Mouse (Mus musculus) embryonic facial prominence, embryonic 13.5 days (tissue): ENCODE measurements at regions not wholly inside any gene's neighbourhood (a gene's known extent, or its start where the extent isn't known, plus 50 kb on each side); places are given as distances from the start of the nearest gene placed in this dataset.
A peak's percentile ranks its signal among the peaks of the same experiment; 100 is the strongest.

Experiments used
- ATAC-seq: fragments of 200-750 bp; cut with Nextera tagmentation; 2 replicates; pipeline ENCODE4 v1.8.0; 2017; ENCODE audit warnings: low read depth; ENCODE audit not compliant: insufficient number of reproducible peaks, insufficient read depth, low FRiP score, low TSS enrichment
- H3K27ac ChIP-seq: fragments of 300-500 bp; sonication (generic); 2 replicates; pipeline ENCODE4 v1.5.1; 2015; ENCODE audit warnings: moderate library complexity, mild to moderate bottlenecking, inconsistent platforms
- H3K27me3 ChIP-seq: fragments of 300-500 bp; sonication (generic); 2 replicates; pipeline ENCODE4 v1.6.1; 2015; ENCODE audit warnings: mild to moderate bottlenecking, inconsistent platforms
- H3K36me3 ChIP-seq: fragments of 300-500 bp; sonication (generic); 2 replicates; pipeline ENCODE4 v1.6.1; 2015; ENCODE audit warnings: mild to moderate bottlenecking, inconsistent platforms
- H3K4me1 ChIP-seq: fragments of 300-500 bp; sonication (generic); 2 replicates; pipeline ENCODE4 v1.6.1; 2015; ENCODE audit warnings: inconsistent platforms
- H3K4me2 ChIP-seq: fragments of 300-500 bp; sonication (generic); 2 replicates; pipeline ENCODE4 v1.6.1; 2015; ENCODE audit warnings: moderate library complexity, mild to moderate bottlenecking, inconsistent platforms
- H3K4me3 ChIP-seq: fragments of 300-500 bp; sonication (generic); 2 replicates; pipeline ENCODE4 v1.5.1; 2015; ENCODE audit warnings: mild to moderate bottlenecking, inconsistent platforms
- H3K9ac ChIP-seq: fragments of 300-500 bp; sonication (generic); 2 replicates; pipeline ENCODE4 v1.6.1; 2015; ENCODE audit warnings: mild to moderate bottlenecking, inconsistent platforms
- H3K9me3 ChIP-seq: fragments of 300-500 bp; sonication (generic); 2 replicates; pipeline ENCODE4 v1.6.1; 2016; ENCODE audit warnings: inconsistent platforms
- WGBS: fragments of 180-500 bp; shearing (Covaris S2); methylation state at CpG from one replicate; pipeline ENCODE4 v1.1.7; 2015; ENCODE audit warnings: mixed read lengths; 5-methylcytosine and 5-hydroxymethylcytosine counted together

GRCm38 (mm10) chr10:43742085-43743054 is 159.2 kb downstream of the Qrsl1 start:
- peaks cover 27% of the 10 kb centered on the region for H3K4me1 ChIP-seq
- ATAC-seq: peak; percentile 45
- 2% methylated on average over 15 of the region's 15 CpGs for WGBS
- H3K9ac ChIP-seq: peak overlapping the region; percentile 33; the same call in 1 of the 2 replicates
- H3K27me3 ChIP-seq: peaks cover 4% of the 10 kb centered on the region; the same call in 1 of the 2 replicates
- peak overlapping the region; percentile 25 for H3K4me3 ChIP-seq
- no peaks in the 10 kb centered on the region for H3K9me3 ChIP-seq
- H3K4me2 ChIP-seq: peak overlapping the region; percentile 55
- H3K27ac ChIP-seq: peak overlapping the region; percentile 75
- no peaks in the 10 kb centered on the region for H3K36me3 ChIP-seq

- H3K27ac ChIP-seq: no peak overlapping the region
- H3K4me2 ChIP-seq: peak overlapping the region; percentile 55
- H3K9me3 ChIP-seq: no peaks in the 10 kb centered on the region
- no peaks in the 10 kb centered on the region for H3K27me3 ChIP-seq
- peaks cover 27% of the 10 kb centered on the region for H3K4me1 ChIP-seq
- H3K4me3 ChIP-seq: no peak overlapping the region
- H3K9ac ChIP-seq: no peak overlapping the region
- ATAC-seq: no peak
- whole genome bisulfite sequencing: 92% methylated on average over 7 of the region's 7 CpGs
- H3K36me3 ChIP-seq: no peaks in the 10 kb centered on the region
Observed at GRCm38 (mm10) chr10:43743188-43744120, 158.1 kb downstream of the Qrsl1 start.

- H3K36me3 ChIP-seq: no peaks in the 10 kb centered on the region
- no peaks in the 10 kb centered on the region for H3K9me3 ChIP-seq
- WGBS: 80% methylated on average over 8 of the region's 8 CpGs
- H3K4me3 ChIP-seq: no peak overlapping the region
- peaks cover 18% of the 10 kb centered on the region for H3K4me1 ChIP-seq
- H3K27ac ChIP-seq: no peak overlapping the region
- H3K9ac ChIP-seq: no peak overlapping the region
- no peak overlapping the region for H3K4me2 ChIP-seq
- ATAC-seq: no peak
- H3K27me3 ChIP-seq: no peaks in the 10 kb centered on the region
Observed at GRCm38 (mm10) chr10:43745931-43746630, 155.5 kb downstream of the Qrsl1 start.

- Histone ChIP-seq H3K27ac (no peak overlapping the region), H3K36me3 (no peaks in the 10 kb centered on the region), H3K4me2 (no peak overlapping the region), H3K9ac (no peak overlapping the region), H3K9me3 (no peaks in the 10 kb centered on the region), H3K27me3 (no peaks in the 10 kb centered on the region), H3K4me3 (no peak overlapping the region), H3K4me1 (peaks cover 15% of the 10 kb centered on the region)
- ATAC-seq: no peak
- WGBS: 92% methylated on average over 1 of the region's 1 CpGs
Observed at GRCm38 (mm10) chr10:43746631-43747001, 154.9 kb downstream of the Qrsl1 start.

GRCm38 (mm10) chr10:43747541-43747940 is 154.0 kb downstream of the Qrsl1 start:
- no peak for ATAC-seq
- Histone ChIP-seq H3K4me2 (no peak overlapping the region), H3K36me3 (no peaks in the 10 kb centered on the region), H3K4me1 (peaks cover 13% of the 10 kb centered on the region), H3K4me3 (no peak overlapping the region), H3K27ac (no peak overlapping the region), H3K9me3 (no peaks in the 10 kb centered on the region), H3K9ac (no peak overlapping the region), H3K27me3 (no peaks in the 10 kb centered on the region)
- 93% methylated on average over 4 of the region's 4 CpGs for WGBS

GRCm38 (mm10) chr10:43748300-43748699 is 153.2 kb downstream of the Qrsl1 start:
- Histone ChIP-seq H3K4me3 (no peak overlapping the region), H3K36me3 (no peaks in the 10 kb centered on the region), H3K9me3 (no peaks in the 10 kb centered on the region), H3K27me3 (no peaks in the 10 kb centered on the region), H3K27ac (no peak overlapping the region), H3K4me1 (peaks cover 8% of the 10 kb centered on the region; the same call in 1 of the 2 replicates), H3K9ac (no peak overlapping the region), H3K4me2 (no peak overlapping the region)
- WGBS: 76% methylated on average over 3 of the region's 3 CpGs
- ATAC-seq: no peak

GRCm38 (mm10) chr10:43749496-43750110 is 151.9 kb downstream of the Qrsl1 start:
- Histone ChIP-seq H3K4me1 (peaks cover 8% of the 10 kb centered on the region; the same call in 1 of the 2 replicates), H3K27me3 (no peaks in the 10 kb centered on the region), H3K9ac (no peak overlapping the region), H3K9me3 (no peaks in the 10 kb centered on the region), H3K4me3 (no peak overlapping the region), H3K27ac (no peak overlapping the region), H3K36me3 (no peaks in the 10 kb centered on the region), H3K4me2 (no peak overlapping the region)
- 90% methylated on average over 4 of the region's 4 CpGs for WGBS
- no peak for ATAC-seq

- no peak overlapping the region for H3K9ac ChIP-seq
- ATAC-seq: no peak
- no peak overlapping the region for H3K27ac ChIP-seq
- H3K9me3 ChIP-seq: no peaks in the 10 kb centered on the region
- H3K4me1 ChIP-seq: peaks cover 8% of the 10 kb centered on the region; the same call in 1 of the 2 replicates
- WGBS: 59% methylated on average over 6 of the region's 6 CpGs
- no peaks in the 10 kb centered on the region for H3K27me3 ChIP-seq
- no peak overlapping the region for H3K4me2 ChIP-seq
- no peaks in the 10 kb centered on the region for H3K36me3 ChIP-seq
- no peak overlapping the region for H3K4me3 ChIP-seq
Observed at GRCm38 (mm10) chr10:43750401-43750800, 151.1 kb downstream of the Qrsl1 start.

GRCm38 (mm10) chr10:43750854-43751253 is 150.7 kb downstream of the Qrsl1 start:
- Histone ChIP-seq H3K4me1 (peaks cover 8% of the 10 kb centered on the region; the same call in 1 of the 2 replicates), H3K36me3 (no peaks in the 10 kb centered on the region), H3K4me3 (no peak overlapping the region), H3K9me3 (no peaks in the 10 kb centered on the region), H3K27me3 (no peaks in the 10 kb centered on the region), H3K27ac (no peak overlapping the region), H3K4me2 (no peak overlapping the region), H3K9ac (no peak overlapping the region)
- no peak for ATAC-seq
- WGBS: 59% methylated on average over 10 of the region's 10 CpGs

GRCm38 (mm10) chr10:43751881-43752675 is 149.5 kb downstream of the Qrsl1 start:
- Histone ChIP-seq H3K9me3 (no peaks in the 10 kb centered on the region), H3K4me2 (no peak overlapping the region), H3K9ac (no peak overlapping the region), H3K27ac (no peak overlapping the region), H3K27me3 (no peaks in the 10 kb centered on the region), H3K4me1 (peaks cover 8% of the 10 kb centered on the region; the same call in 1 of the 2 replicates), H3K36me3 (no peaks in the 10 kb centered on the region), H3K4me3 (no peak overlapping the region)
- no peak for ATAC-seq
- 61% methylated on average over 5 of the region's 5 CpGs for WGBS
